Mouse (Mus musculus) CH12.LX (cell line): ENCODE results near the gene Agap1.

Experiments
- CTCF ChIP-seq, 2 experiments: IDR thresholded peaks in 1 of 2; conservative IDR thresholded peaks in 1 of 2; 2 replicates each; pipeline ENCODE4 v1.5.1; 2011 to 2012; ENCODE audit warnings: low read depth in 2 of 2, low read length in 2 of 2, improper control_type of control experiment in 1 of 2, inconsistent platforms in 1 of 2, mild to moderate bottlenecking in 1 of 2, moderate library complexity in 1 of 2
- KAT2A ChIP-seq: IDR thresholded peaks from 2 replicates; pipeline ENCODE4 v1.6.1; 2012; ENCODE audit warnings: low read length, improper control_type of control experiment, inconsistent platforms; ENCODE audit not compliant: insufficient replicate concordance
- POLR2A ChIP-seq: IDR thresholded peaks from 2 replicates; pipeline ENCODE4 v1.6.1; 2011; ENCODE audit warnings: low read depth, mild to moderate bottlenecking, improper control_type of control experiment, low read length
- SIN3A ChIP-seq: IDR thresholded peaks from 2 replicates; pipeline ENCODE4 v1.6.1; 2012; ENCODE audit warnings: low read length, improper control_type of control experiment, inconsistent platforms

GRCm38 (mm10) chr1:89598906-89599305 is 144.3 kb downstream of the Agap1 start:
- no peak for TF ChIP-seq CTCF (conservative IDR thresholded peaks at IDR 0.05 in 1 of 2, IDR thresholded peaks at IDR 0.05 in 1 of 2; ENCODE audit: low read depth in 2 of 2, low read length in 2 of 2)
- TF ChIP-seq POLR2A: no peak
- TF ChIP-seq KAT2A: no peak
- TF ChIP-seq SIN3A: no peak
